Mouse (Mus musculus): ENCODE results near the gene Mafb. TPM values are rescaled to one million over a fixed set of nuclear protein-coding genes. Genes with fewer than 3 reads are reported as not detected.

Mafb gene
- total RNA-seq, 2 experiments from 2014 or later = 11.2 to 13.1 TPM

GRCm38 (mm10) chr2:160334111-160334661 is 32.7 kb downstream of the Mafb start, which contains the start of gene Gm826:
Gene Gm826, minus strand, starts transcription at chr2:160334162.
- intact Hi-C loops (cut with DNase I) = no loop called here
- no peak for DNase-seq (ENCODE audit: low spot score)

- intact Hi-C loops (cut with DNase I) = no loop called here
- DNase-seq (ENCODE audit: low spot score) = no peak
These were observed 34.1 kb downstream of the Mafb start for GRCm38 (mm10) chr2:160332516-160333325.

- DNase-seq (ENCODE audit: low spot score) = no peak
- intact Hi-C loops (cut with DNase I) = no loop called here
These were observed 38.0 kb downstream of the Mafb start for GRCm38 (mm10) chr2:160328886-160329285.

- no peak for DNase-seq (ENCODE audit: low spot score)
- intact Hi-C loops (cut with DNase I) = no loop called here
These were observed 39.1 kb downstream of the Mafb start for GRCm38 (mm10) chr2:160327716-160328115.

- DNase-seq (ENCODE audit: low spot score) = peak; percentile 43
- intact Hi-C loops (cut with DNase I) = no loop called here
These were observed 39.7 kb downstream of the Mafb start for GRCm38 (mm10) chr2:160327167-160327566.

GRCm38 (mm10) chr2:160325105-160325644 is 41.7 kb downstream of the Mafb start:
- no peak for DNase-seq (ENCODE audit: low spot score)
- intact Hi-C loops (cut with DNase I) = no loop called here

- intact Hi-C loops (cut with DNase I) = no loop called here
- no peak for DNase-seq (ENCODE audit: low spot score)
These were observed 45.0 kb downstream of the Mafb start for GRCm38 (mm10) chr2:160321829-160322228.

GRCm38 (mm10) chr2:160318255-160318654 is 48.6 kb downstream of the Mafb start:
- DNase-seq (ENCODE audit: low spot score) = no peak
- intact Hi-C loops (cut with DNase I) = no loop called here

Other genes starting within 250 kb of the Mafb start
- gene Gm826, start 32.9 kb downstream of the Mafb start, total RNA-seq (2021) = 1 to 10 TPM; 8.1 to 9.4 TPM